Mouse (Mus musculus) liver, embryonic 13.5 days (tissue): ENCODE results near the gene Gm31371. TPM values are rescaled to one million over a fixed set of nuclear protein-coding genes. Genes with fewer than 3 reads are reported as not detected.

ENCODE experiments used
- polyA plus RNA-seq: library from polyadenylated mRNA; unstranded; fragments of >200 nt; fragmentation: Nextera tagmentation; extraction: Ambion mirVana; gene quantifications from 2 replicates; pipeline ENCODE4 v1.2.1, GENCODE M21; 2015

Gene Gm31371
- polyA plus RNA-seq, 1 experiment from 2014 or later: not detected

Other genes with a start within 250 kb of the Gm31371 start
- gene 4930467E23Rik, start 173.8 kb upstream of the Gm31371 start, polyA plus RNA-seq: not detected in 2 replicates